Mouse (Mus musculus): ENCODE data around the gene Kcnq2. TPM values are rescaled to one million over a fixed set of nuclear protein-coding genes. Genes with fewer than 3 reads are reported as not detected.

The Kcnq2 gene
- polyA plus RNA-seq, 1 experiment, result not detected

Other genes starting within 250 kb of the Kcnq2 start
- gene Ythdf1, start 214.4 kb downstream of the Kcnq2 start, polyA plus RNA-seq (2012; ENCODE audit: insufficient read depth, insufficient read length, missing spikeins), result 17.6 and 25.7 TPM in 2 replicates
- not detected in 2 replicates for gene Birc7, start 206.3 kb downstream of the Kcnq2 start, polyA plus RNA-seq (2012; ENCODE audit: insufficient read depth, insufficient read length, missing spikeins)
- gene Nkain4, start 180.6 kb downstream of the Kcnq2 start, polyA plus RNA-seq (2012; ENCODE audit: insufficient read depth, insufficient read length, missing spikeins), result not detected in 2 replicates
- 8.2 and 12.5 TPM in 2 replicates for gene Arfgap1, start 168.1 kb downstream of the Kcnq2 start, polyA plus RNA-seq (2012; ENCODE audit: insufficient read depth, insufficient read length, missing spikeins)
- 0.88 and 1.1 TPM in 2 replicates for gene Col20a1, start 148.8 kb downstream of the Kcnq2 start, polyA plus RNA-seq (2012; ENCODE audit: insufficient read depth, insufficient read length, missing spikeins)
- gene Chrna4, start 91.8 kb downstream of the Kcnq2 start, polyA plus RNA-seq (2012; ENCODE audit: insufficient read depth, insufficient read length, missing spikeins), result not detected in 2 replicates
- 11.3 and 18.8 TPM in 2 replicates for gene Eef1a2, start 21.7 kb upstream of the Kcnq2 start, polyA plus RNA-seq (2012; ENCODE audit: insufficient read depth, insufficient read length, missing spikeins)
- 153 and 205 TPM in 2 replicates for gene Ppdpf, start 51.9 kb upstream of the Kcnq2 start, polyA plus RNA-seq (2012; ENCODE audit: insufficient read depth, insufficient read length, missing spikeins)
- gene Ptk6, start 67.5 kb upstream of the Kcnq2 start, polyA plus RNA-seq (2012; ENCODE audit: insufficient read depth, insufficient read length, missing spikeins), result not detected in 2 replicates
- 1.1 and 1.5 TPM in 2 replicates for gene Srms, start 77.9 kb upstream of the Kcnq2 start, polyA plus RNA-seq (2012; ENCODE audit: insufficient read depth, insufficient read length, missing spikeins)
- not detected in 2 replicates for gene Fndc11, start 84.7 kb upstream of the Kcnq2 start, polyA plus RNA-seq (2012; ENCODE audit: insufficient read depth, insufficient read length, missing spikeins)
- gene Helz2, start 106.7 kb upstream of the Kcnq2 start, polyA plus RNA-seq (2012; ENCODE audit: insufficient read depth, insufficient read length, missing spikeins), result 4.0 and 5.4 TPM in 2 replicates
- gene Gmeb2, start 152.7 kb upstream of the Kcnq2 start, polyA plus RNA-seq (2012; ENCODE audit: insufficient read depth, insufficient read length, missing spikeins), result 3.8 and 4.7 TPM in 2 replicates
- not detected in 2 replicates for gene Stmn3, start 179.2 kb upstream of the Kcnq2 start, polyA plus RNA-seq (2012; ENCODE audit: insufficient read depth, insufficient read length, missing spikeins)
- 7.2 and 15.6 TPM in 2 replicates for gene Rtel1, start 184.4 kb upstream of the Kcnq2 start, polyA plus RNA-seq (2012; ENCODE audit: insufficient read depth, insufficient read length, missing spikeins)
- gene Zgpat, start 229.6 kb upstream of the Kcnq2 start, polyA plus RNA-seq (2012; ENCODE audit: insufficient read depth, insufficient read length, missing spikeins), result 12.4 TPM in 2 replicates
- 40.7 and 53.9 TPM in 2 replicates for gene Arfrp1, start 230.1 kb upstream of the Kcnq2 start, polyA plus RNA-seq (2012; ENCODE audit: insufficient read depth, insufficient read length, missing spikeins)
- 3.0 and 6.1 TPM in 2 replicates for gene Lime1, start 244.8 kb upstream of the Kcnq2 start, polyA plus RNA-seq (2012; ENCODE audit: insufficient read depth, insufficient read length, missing spikeins)

All from brown adipose tissue, adult 24 weeks (tissue).